Mouse (Mus musculus): Measurements from ENCODE around the gene Olfr554.

DNA sequence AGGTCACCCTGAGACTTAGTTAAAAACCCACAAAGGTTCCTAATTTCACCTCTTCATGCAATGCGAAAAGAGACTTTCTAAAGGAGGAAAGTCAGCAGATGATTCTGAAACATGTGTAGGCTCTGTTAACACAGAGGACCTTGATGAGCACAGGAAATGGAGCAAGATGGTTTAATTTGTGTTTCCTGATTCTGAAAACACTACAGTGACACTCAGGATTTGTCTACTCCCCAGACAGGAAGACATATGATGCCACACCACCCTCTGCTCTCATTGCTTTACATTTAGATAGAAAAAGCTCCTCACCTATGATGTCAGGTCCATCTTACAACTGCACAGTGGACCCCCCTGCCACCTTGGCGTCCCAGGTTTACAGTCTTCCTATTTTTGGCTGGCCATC, 38.0 kb downstream of the Olfr554 start:
- TF ChIP-seq CTCF (IDR thresholded peaks at IDR 0.05; ENCODE audit: extremely low read depth, insufficient read depth, insufficient read length, insufficient replicate concordance): no peak
- TF ChIP-seq POLR2A (IDR thresholded peaks at IDR 0.05; ENCODE audit: low read depth, low read length): no peak
